Mouse (Mus musculus) heart, embryonic 10.5 days (tissue): ENCODE measurements at regions not wholly inside any gene's neighbourhood (a gene's known extent, or its start where the extent isn't known, plus 50 kb on each side); places are given as distances from the start of the nearest gene placed in this dataset.
"Not testable (repeated sequence)": the region's sequence is repeated elsewhere in the genome, so short reads cannot be mapped to it uniquely, and the experiment has no call there.

Experiments
- DNase-seq: peaks from one replicate; pipeline ENCODE4 v3.0.0-alpha.2; 2017; ENCODE audit warnings: low spot score
- H3K27ac ChIP-seq: fragments of 300-500 bp; sonication (generic); 2 replicates; pipeline ENCODE4 v1.5.1; 2016; ENCODE audit warnings: mild to moderate bottlenecking
- H3K27me3 ChIP-seq: fragments of 300-500 bp; sonication (generic); 2 replicates; pipeline ENCODE4 v1.6.1; 2016; ENCODE audit warnings: mild to moderate bottlenecking; ENCODE audit not compliant: poor library complexity, insufficient read depth, severe bottlenecking
- H3K36me3 ChIP-seq: fragments of 300-500 bp; sonication (generic); 2 replicates; pipeline ENCODE4 v1.6.1; 2016; ENCODE audit warnings: mild to moderate bottlenecking, moderate library complexity
- H3K4me1 ChIP-seq: fragments of 300-500 bp; sonication (generic); 2 replicates; pipeline ENCODE4 v1.6.1; 2016; ENCODE audit warnings: mild to moderate bottlenecking
- H3K4me3 ChIP-seq: fragments of 300-500 bp; sonication (generic); 2 replicates; pipeline ENCODE4 v1.5.1; 2016; ENCODE audit warnings: mild to moderate bottlenecking, moderate library complexity
- H3K9me3 ChIP-seq: fragments of 300-500 bp; sonication (generic); 2 replicates; pipeline ENCODE4 v1.6.1; 2016; ENCODE audit warnings: mild to moderate bottlenecking, moderate library complexity
- WGBS: fragments of 180-500 bp; shearing (Covaris S2); methylation state at CpG from one replicate; pipeline ENCODE4 v1.1.7; 2016; 5-methylcytosine and 5-hydroxymethylcytosine counted together

- Histone ChIP-seq H3K4me1 (no peaks in the 10 kb centered on the region), H3K27me3 (no peaks in the 10 kb centered on the region), H3K27ac (no peak overlapping the region), H3K36me3 (no peaks in the 10 kb centered on the region), H3K4me3 (no peak overlapping the region), H3K9me3 (no peaks in the 10 kb centered on the region)
- no peak for DNase-seq
- 74% methylated on average over 4 of the region's 4 CpGs for WGBS
Measured at GRCm38 (mm10) chr15:4206371-4206770, 168.9 kb upstream of the Plcxd3 start.

- WGBS: 72% methylated on average over 3 of the region's 3 CpGs
- no peak overlapping the region for H3K4me3 ChIP-seq
- no peak for DNase-seq
- no peaks in the 10 kb centered on the region for H3K36me3 ChIP-seq
- no peaks in the 10 kb centered on the region for H3K27me3 ChIP-seq
- no peak overlapping the region for H3K27ac ChIP-seq
- H3K9me3 ChIP-seq: no peaks in the 10 kb centered on the region
- H3K4me1 ChIP-seq: no peaks in the 10 kb centered on the region
Measured at GRCm38 (mm10) chr15:4213371-4213770, 161.9 kb upstream of the Plcxd3 start.

- no peak for DNase-seq
- H3K9me3 ChIP-seq: no peaks in the 10 kb centered on the region
- no peaks in the 10 kb centered on the region for H3K4me1 ChIP-seq
- no peak overlapping the region for H3K27ac ChIP-seq
- 81% methylated on average over 4 of the region's 4 CpGs for WGBS
- H3K36me3 ChIP-seq: no peaks in the 10 kb centered on the region
- H3K27me3 ChIP-seq: no peaks in the 10 kb centered on the region
- H3K4me3 ChIP-seq: no peak overlapping the region
Measured at GRCm38 (mm10) chr15:4219102-4219501, 156.2 kb upstream of the Plcxd3 start.

DNA sequence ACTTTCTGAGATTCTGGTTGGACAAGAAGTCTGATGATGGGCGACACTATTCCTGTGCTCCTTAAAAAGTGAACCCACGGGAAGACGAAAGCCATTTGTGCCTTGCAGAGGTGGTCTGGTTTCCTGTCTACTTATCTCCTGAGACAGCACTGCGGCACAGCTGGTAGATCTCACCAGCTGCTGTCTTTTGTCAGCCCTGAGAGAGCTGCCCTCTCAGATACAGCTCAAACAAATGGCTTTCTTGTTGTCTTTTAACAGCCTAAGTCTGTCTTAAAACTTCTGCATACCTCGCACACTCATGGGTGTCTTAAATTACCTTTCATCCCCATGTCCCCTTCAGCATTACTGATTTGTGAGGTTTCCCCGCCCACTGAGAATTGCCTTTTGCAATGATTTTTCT lies 147.2 kb upstream of the Plcxd3 start:
- DNase-seq: peak; percentile 82
- H3K9me3 ChIP-seq: no peaks in the 10 kb centered on the region
- no peak overlapping the region for H3K27ac ChIP-seq
- no peaks in the 10 kb centered on the region for H3K27me3 ChIP-seq
- no peaks in the 10 kb centered on the region for H3K36me3 ChIP-seq
- no peak overlapping the region for H3K4me3 ChIP-seq
- peaks cover 4% of the 10 kb centered on the region; the same call in 1 of the 2 replicates for H3K4me1 ChIP-seq
- 10% methylated on average over 6 of the region's 6 CpGs for WGBS

DNA sequence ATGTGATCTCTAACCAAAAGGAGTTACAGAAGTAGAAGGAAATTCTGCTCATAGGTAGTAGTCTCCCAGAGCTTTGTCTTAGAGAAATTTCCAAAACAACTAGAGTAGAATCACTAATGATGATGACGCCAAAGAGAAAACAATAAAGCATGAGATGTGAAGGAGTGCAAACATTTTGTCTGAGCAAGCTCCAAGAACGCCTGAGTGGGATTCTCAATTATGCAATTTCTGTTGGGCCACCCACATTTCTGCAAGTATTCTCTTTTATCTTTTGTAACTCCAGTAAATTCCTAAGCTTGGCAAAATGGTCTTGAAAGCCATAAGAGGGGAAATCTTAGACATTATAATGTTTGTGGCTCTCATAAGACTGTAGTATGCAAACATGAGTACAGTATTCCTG lies 134.6 kb upstream of the Plcxd3 start:
- no peaks in the 10 kb centered on the region for H3K27me3 ChIP-seq
- no peak overlapping the region for H3K4me3 ChIP-seq
- no peaks in the 10 kb centered on the region for H3K9me3 ChIP-seq
- no peak overlapping the region for H3K27ac ChIP-seq
- no peak for DNase-seq
- no peaks in the 10 kb centered on the region for H3K4me1 ChIP-seq
- H3K36me3 ChIP-seq: no peaks in the 10 kb centered on the region
- 79% methylated on average over 2 of the region's 2 CpGs for WGBS

- Histone ChIP-seq H3K27ac (no peak overlapping the region), H3K36me3 (no peaks in the 10 kb centered on the region), H3K4me3 (no peak overlapping the region), H3K9me3 (no peaks in the 10 kb centered on the region), H3K27me3 (no peaks in the 10 kb centered on the region), H3K4me1 (0 out of 2 replicates have a peak, but pooled peaks cover 4% of the 10 kb centered on the region)
- 73% methylated on average over 1 of the region's 1 CpGs for WGBS
- DNase-seq: no peak
Measured at GRCm38 (mm10) chr15:4247637-4248136, 127.6 kb upstream of the Plcxd3 start.

GRCm38 (mm10) chr15:4264601-4265000 lies 110.7 kb upstream of the Plcxd3 start:
- WGBS: 51% methylated on average over 4 of the region's 4 CpGs
- Histone ChIP-seq H3K4me1 (no peaks in the 10 kb centered on the region), H3K27me3 (no peaks in the 10 kb centered on the region), H3K4me3 (no peak overlapping the region), H3K36me3 (no peaks in the 10 kb centered on the region), H3K9me3 (no peaks in the 10 kb centered on the region), H3K27ac (no peak overlapping the region)
- no peak for DNase-seq

DNA sequence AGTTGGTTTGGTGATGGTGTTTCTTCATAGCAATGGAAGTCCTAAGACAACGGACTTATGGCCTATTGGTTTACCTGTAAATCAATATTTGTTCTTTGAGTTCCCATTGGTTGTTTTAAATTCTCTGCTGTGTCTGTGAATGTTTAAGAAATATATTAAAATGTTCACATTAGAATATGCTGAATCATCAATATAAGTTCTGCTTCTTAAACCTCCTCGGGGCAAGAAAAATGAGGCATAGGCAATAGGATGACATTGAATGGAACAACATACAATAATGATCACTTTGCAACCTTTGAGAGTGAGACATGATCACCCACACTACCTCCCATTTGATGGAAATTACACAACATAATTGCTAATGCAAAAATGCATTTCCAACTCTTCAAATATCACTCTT lies 105.5 kb upstream of the Plcxd3 start:
- Histone ChIP-seq H3K4me1 (no peaks in the 10 kb centered on the region), H3K36me3 (no peaks in the 10 kb centered on the region), H3K9me3 (no peaks in the 10 kb centered on the region), H3K27me3 (no peaks in the 10 kb centered on the region), H3K4me3 (no peak overlapping the region), H3K27ac (no peak overlapping the region)
- DNase-seq: no peak
- WGBS: 88% methylated on average over 2 of the region's 2 CpGs

GRCm38 (mm10) chr15:4277011-4277410 lies 98.3 kb upstream of the Plcxd3 start:
- H3K36me3 ChIP-seq: no peaks in the 10 kb centered on the region
- H3K4me1 ChIP-seq: no peaks in the 10 kb centered on the region
- H3K27me3 ChIP-seq: no peaks in the 10 kb centered on the region
- no peak for DNase-seq
- WGBS: 87% methylated on average over 2 of the region's 2 CpGs
- H3K9me3 ChIP-seq: no peaks in the 10 kb centered on the region
- no peak overlapping the region for H3K27ac ChIP-seq
- H3K4me3 ChIP-seq: no peak overlapping the region

DNA sequence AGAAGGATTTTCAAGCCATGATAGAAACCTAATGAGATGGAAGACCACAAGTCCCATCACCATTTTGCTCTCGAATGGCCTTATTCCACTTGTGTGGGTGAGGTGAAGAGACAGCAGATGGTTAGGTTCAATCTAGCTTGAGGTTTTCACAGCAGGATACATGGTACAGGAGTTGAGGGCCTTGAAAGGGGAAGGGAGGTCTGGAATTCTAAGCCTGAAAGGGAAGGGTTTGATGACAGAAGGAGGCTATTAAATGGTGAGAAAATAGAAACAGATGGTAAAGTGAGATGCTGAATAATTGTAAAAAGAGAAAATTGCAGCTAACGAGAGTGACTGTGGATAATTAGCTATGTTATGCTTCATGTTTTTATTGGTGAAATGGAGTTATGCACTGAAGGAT lies 67.8 kb upstream of the Plcxd3 start:
- H3K27me3 ChIP-seq: no peaks in the 10 kb centered on the region
- WGBS: 68% methylated on average over 2 of the region's 2 CpGs
- no peaks in the 10 kb centered on the region for H3K36me3 ChIP-seq
- no peak for DNase-seq
- H3K9me3 ChIP-seq: no peaks in the 10 kb centered on the region
- H3K27ac ChIP-seq: no peak overlapping the region
- H3K4me1 ChIP-seq: no peaks in the 10 kb centered on the region
- H3K4me3 ChIP-seq: no peak overlapping the region

- not testable (repeated sequence) for H3K4me3 ChIP-seq, H3K4me1 ChIP-seq, H3K9me3 ChIP-seq, H3K27me3 ChIP-seq, H3K27ac ChIP-seq, H3K36me3 ChIP-seq, DNase-seq
- 75% methylated on average over 3 of the region's 3 CpGs for WGBS
Measured at GRCm38 (mm10) chr15:4313698-4314097, 61.6 kb upstream of the Plcxd3 start.

DNA sequence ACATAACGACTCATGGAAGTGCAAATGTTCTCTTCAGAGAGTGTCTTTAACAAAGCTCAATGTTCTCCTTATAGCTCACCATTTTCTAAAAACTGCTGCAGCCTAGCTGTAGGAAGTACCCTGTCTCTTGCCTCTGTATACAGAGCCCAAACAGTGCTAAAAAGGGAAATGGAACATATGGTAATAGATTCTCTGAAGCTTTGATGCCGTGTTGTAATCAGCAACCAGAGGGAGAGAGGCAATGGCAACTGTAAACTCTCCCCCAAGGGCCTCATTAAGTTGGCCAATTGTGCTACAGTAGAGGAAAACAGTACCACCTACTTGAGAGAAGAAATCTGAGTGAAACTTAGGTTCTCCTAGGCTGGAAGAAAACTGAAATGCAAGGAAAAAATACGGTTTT lies 59.4 kb upstream of the Plcxd3 start:
- 49% methylated on average over 3 of the region's 3 CpGs for WGBS
- H3K27ac ChIP-seq: no peak overlapping the region
- H3K36me3 ChIP-seq: no peaks in the 10 kb centered on the region
- no peaks in the 10 kb centered on the region for H3K9me3 ChIP-seq
- no peaks in the 10 kb centered on the region for H3K27me3 ChIP-seq
- H3K4me1 ChIP-seq: no peaks in the 10 kb centered on the region
- no peak for DNase-seq
- H3K4me3 ChIP-seq: no peak overlapping the region
